Mouse (Mus musculus) embryonic facial prominence, embryonic 10.5 days (tissue): ENCODE results near the gene Vat1l. TPM values are rescaled to one million over a fixed set of nuclear protein-coding genes. Genes with fewer than 3 reads are reported as not detected.

Experiments used
- polyA plus RNA-seq: library from polyadenylated mRNA; unstranded; fragments of >200 nt; fragmentation: Nextera tagmentation; extraction: Ambion mirVana; gene quantifications from 2 replicates; pipeline ENCODE4 v1.2.1, GENCODE M21; 2016

Gene Vat1l
- polyA plus RNA-seq, 1 experiment from 2014 or later: 4.4 TPM

Other genes starting within 250 kb of the Vat1l start
- 9.3 and 10.1 TPM in 2 replicates for gene Nudt7, start 72.1 kb upstream of the Vat1l start, polyA plus RNA-seq
- not detected in 2 replicates for gene Clec3a, start 212.5 kb downstream of the Vat1l start, polyA plus RNA-seq
- gene Wwox, start 234.0 kb downstream of the Vat1l start, polyA plus RNA-seq: 9.4 and 9.9 TPM in 2 replicates